Mouse (Mus musculus) CH12.LX (cell line): Measurements from ENCODE around the gene S1pr4. TPM values are rescaled to one million over a fixed set of nuclear protein-coding genes. Genes with fewer than 3 reads are reported as not detected.

ENCODE experiments used
- DNase-seq: peaks from one replicate; pipeline ENCODE4 v3.0.0-alpha.2; 2013; ENCODE audit errors: extremely low read depth
- H3K27ac ChIP-seq: 2 replicates; pipeline ENCODE4 v1.5.1; 2012; ENCODE audit warnings: low read depth, mild to moderate bottlenecking, control low read depth, moderate library complexity; ENCODE audit not compliant: insufficient read depth
- H3K27me3 ChIP-seq: replicated peaks from 2 replicates; pipeline ENCODE3; 2012; ENCODE audit warnings: inconsistent platforms
- H3K36me3 ChIP-seq, 2 experiments: replicated peaks in 1 of 2; 2 replicates each; pipeline versions ENCODE3 to v1.6.1; 2012; ENCODE audit warnings: inconsistent platforms in 1 of 2, low read length in 1 of 2, mild to moderate bottlenecking in 1 of 2, mixed read lengths in 1 of 2, moderate library complexity in 1 of 2; ENCODE audit not compliant: control insufficient read depth in 1 of 2, insufficient read depth in 1 of 2
- H3K4me1 ChIP-seq, 2 experiments: 2 replicates each; pipeline ENCODE4 v1.6.1; 2012; ENCODE audit warnings: inconsistent platforms in 1 of 2, moderate library complexity in 1 of 2; ENCODE audit not compliant: insufficient read depth in 2 of 2, control insufficient read depth in 1 of 2
- H3K4me2 ChIP-seq: 2 replicates; pipeline ENCODE4 v1.6.1; 2012; ENCODE audit warnings: low read depth, mild to moderate bottlenecking, control low read depth; ENCODE audit not compliant: poor library complexity, insufficient read depth, severe bottlenecking
- H3K4me3 ChIP-seq, 3 experiments: fragments of 150-350 bp in 1 of 3; sonication (generic) in 1 of 3; replicated peaks in 1 of 3; 2 replicates each; pipeline versions ENCODE3 to v1.5.1; 2011 to 2012; ENCODE audit warnings: low read depth in 2 of 3, low read length in 2 of 3, mild to moderate bottlenecking in 2 of 3, moderate library complexity in 2 of 3, control low read depth in 1 of 3, improper control_type of control experiment in 1 of 3, inconsistent platforms in 1 of 3, mixed read lengths in 1 of 3; ENCODE audit not compliant: poor library complexity in 1 of 3
- H3K79me2 ChIP-seq: replicated peaks from 2 replicates; pipeline ENCODE4 v1.6.1; 2012; ENCODE audit warnings: mild to moderate bottlenecking, moderate library complexity; ENCODE audit not compliant: control insufficient read depth, poor library complexity, insufficient read depth, severe bottlenecking; ENCODE audit errors: extremely low read depth
- H3K9ac ChIP-seq: 2 replicates; pipeline ENCODE4 v1.6.1; 2012; ENCODE audit warnings: low read depth, mild to moderate bottlenecking, control low read depth, moderate library complexity; ENCODE audit not compliant: insufficient read depth
- H3K9me3 ChIP-seq: replicated peaks from 2 replicates; pipeline ENCODE3; 2012; ENCODE audit warnings: low read length, inconsistent platforms, mixed read lengths
- BHLHE40 ChIP-seq: IDR thresholded peaks from 2 replicates; pipeline ENCODE4 v1.6.1; 2011; ENCODE audit warnings: mild to moderate bottlenecking, low read depth, low read length, improper control_type of control experiment
- CTCF ChIP-seq, 2 experiments: IDR thresholded peaks in 1 of 2; conservative IDR thresholded peaks in 1 of 2; 2 replicates each; pipeline ENCODE4 v1.5.1; 2011 to 2012; ENCODE audit warnings: low read depth in 2 of 2, low read length in 2 of 2, improper control_type of control experiment in 1 of 2, inconsistent platforms in 1 of 2, mild to moderate bottlenecking in 1 of 2, moderate library complexity in 1 of 2
- ETS1 ChIP-seq: conservative IDR thresholded peaks from 2 replicates; pipeline ENCODE4 v1.6.1; 2012; ENCODE audit warnings: low read depth, mild to moderate bottlenecking, inconsistent platforms, low read length, improper control_type of control experiment, moderate library complexity
- IRF4 ChIP-seq: IDR thresholded peaks from 2 replicates; pipeline ENCODE4 v1.6.1; 2014; ENCODE audit warnings: low read depth, mild to moderate bottlenecking, inconsistent platforms, low read length, improper control_type of control experiment
- JUND ChIP-seq: conservative IDR thresholded peaks from 2 replicates; pipeline ENCODE4 v1.6.1; 2011; ENCODE audit warnings: low read depth, low read length, improper control_type of control experiment
- MYC ChIP-seq: IDR thresholded peaks from 2 replicates; pipeline ENCODE4 v1.6.1; 2011; ENCODE audit warnings: low read depth, mild to moderate bottlenecking, improper control_type of control experiment, low read length
- NELFE ChIP-seq: IDR thresholded peaks from 2 replicates; pipeline ENCODE4 v1.6.1; 2011; ENCODE audit warnings: low read depth, low read length, improper control_type of control experiment
- POLR2A ChIP-seq: IDR thresholded peaks from 2 replicates; pipeline ENCODE4 v1.6.1; 2011; ENCODE audit warnings: low read depth, mild to moderate bottlenecking, improper control_type of control experiment, low read length
- POLR2AphosphoS2 ChIP-seq: IDR thresholded peaks from 2 replicates; pipeline ENCODE4 v1.6.1; 2011; ENCODE audit warnings: low read depth, low read length, improper control_type of control experiment
- RAD21 ChIP-seq: IDR thresholded peaks from 2 replicates; pipeline ENCODE4 v1.6.1; 2011; ENCODE audit warnings: low read depth, mild to moderate bottlenecking, low read length, improper control_type of control experiment, moderate library complexity
- SIN3A ChIP-seq: IDR thresholded peaks from 2 replicates; pipeline ENCODE4 v1.6.1; 2012; ENCODE audit warnings: low read length, improper control_type of control experiment, inconsistent platforms
- SMC3 ChIP-seq: IDR thresholded peaks from 2 replicates; pipeline ENCODE4 v1.6.1; 2011; ENCODE audit warnings: low read depth, low read length, improper control_type of control experiment
- USF1 ChIP-seq: IDR thresholded peaks from 2 replicates; pipeline ENCODE4 v1.6.1; 2014; ENCODE audit warnings: low read depth, mild to moderate bottlenecking, inconsistent platforms, low read length, improper control_type of control experiment
- ZC3H11A ChIP-seq: IDR thresholded peaks from 2 replicates; pipeline ENCODE4 v1.6.1; 2012; ENCODE audit warnings: low read depth, mild to moderate bottlenecking, inconsistent platforms, low read length, improper control_type of control experiment
- ZKSCAN1 ChIP-seq: IDR thresholded peaks from 2 replicates; pipeline ENCODE4 v1.6.1; 2012; ENCODE audit warnings: low read depth, inconsistent platforms, low read length, improper control_type of control experiment, borderline replicate concordance
- ZMIZ1 ChIP-seq: IDR thresholded peaks from 2 replicates; pipeline ENCODE4 v1.6.1; 2012; ENCODE audit warnings: low read depth, mild to moderate bottlenecking, inconsistent platforms, low read length, improper control_type of control experiment
- dilution Hi-C: fragments of 300-500 bp; cut with MboI; formaldehyde crosslinking; loops from 2 replicates; pipeline ENCODE4 v1.14.3; 2020; ENCODE audit warnings: low sequenced_read_pairs; ENCODE audit not compliant: extremely low pct_unique_long_range_greater_than_20kb, extremely low pct_ligation_motif_present
- in situ Hi-C: fragments of 300-500 bp; cut with MboI; formaldehyde crosslinking; loops from 3 replicates; pipeline ENCODE4 v1.14.3; 2019; ENCODE audit warnings: low sequenced_read_pairs, low pct_ligation_motif_present, low pct_unique_long_range_greater_than_20kb, mixed read lengths
- polyA plus RNA-seq: library from polyadenylated mRNA; unstranded; fragments of >175 nt; gene quantifications from 2 replicates; pipeline ENCODE4 v1.2.1, GENCODE M21; 2012; ENCODE audit warnings: low read depth; ENCODE audit not compliant: insufficient read length
- total RNA-seq, 2 experiments: library from RNA; depleted of rRNA; stranded (reverse); fragments of 300-350 nt in 1 of 2; fragments of >200 nt in 1 of 2; gene quantifications; 2 replicates each; pipeline ENCODE4 v1.2.3; 2012 to 2014

S1pr4 gene
- total and polyA plus RNA-seq, 3 experiments: 0.19 to 0.30 TPM; not detected in 1

GRCm38 (mm10) chr10:81536734-81537133 is 36.8 kb upstream of the S1pr4 start:
- peaks cover 23 to 90% of the 10 kb centered on the region in 2 experiments for H3K36me3 ChIP-seq

GRCm38 (mm10) chr10:81534826-81535225 is 34.9 kb upstream of the S1pr4 start:
- Histone ChIP-seq H3K27me3 (no peaks in the 10 kb centered on the region), H3K9ac (no peak overlapping the region), H3K27ac (no peak overlapping the region), H3K79me2 (no peaks in the 10 kb centered on the region), H3K36me3 (peaks cover 38 to 91% of the 10 kb centered on the region in 2 experiments), H3K4me1 (peaks cover 9 to 45% of the 10 kb centered on the region in 2 experiments), H3K4me2 (no peak overlapping the region), H3K9me3 (no peaks in the 10 kb centered on the region), H3K4me3 (no peak overlapping the region)
- dilution Hi-C loops: no loop called here
- TF ChIP-seq JUND (no peak), USF1 (no peak), SIN3A (no peak), ZC3H11A (no peak), IRF4 (no peak), ZMIZ1 (no peak), POLR2A (no peak), MYC (no peak), POLR2AphosphoS2 (no peak), NELFE (no peak), ETS1 (no peak), ZKSCAN1 (no peak), BHLHE40 (no peak)
- no peak for DNase-seq
- in situ Hi-C loops: loop anchor here (5.0 kb wide), 2 partner anchors 38 to 153 kb away; partner anchors contain the start of genes Dohh, Gm48551 and Ncln

More at GRCm38 (mm10) chr10:81536734-81537133, 36.8 kb upstream of the S1pr4 start:
- Histone ChIP-seq H3K4me1 (peaks cover 9 to 56% of the 10 kb centered on the region in 2 experiments), H3K79me2 (no peaks in the 10 kb centered on the region), H3K27me3 (no peaks in the 10 kb centered on the region), H3K9me3 (no peaks in the 10 kb centered on the region), H3K27ac (no peak overlapping the region), H3K4me3 (no peak overlapping the region), H3K9ac (no peak overlapping the region), H3K4me2 (no peak overlapping the region)
- TF ChIP-seq RAD21 (peak; percentile 14), CTCF (conservative IDR thresholded peaks at IDR 0.05 in 1 of 2, IDR thresholded peaks at IDR 0.05 in 1 of 2; ENCODE audit: low read depth in 2 of 2, low read length in 2 of 2) (peak; percentile 54 to 76), USF1 (no peak), SMC3 (peak; percentile 10; the same call in 1 of the 2 replicates)
- no peak for DNase-seq
- dilution Hi-C loops (no loop called here), in situ Hi-C loops (no loop called here)
